Mouse (Mus musculus) ES-E14 (cell line): ENCODE results near the gene Cd2bp2. TPM values are rescaled to one million over a fixed set of nuclear protein-coding genes. Genes with fewer than 3 reads are reported as not detected.

Experiments used
- DNase-seq: peaks from one replicate; pipeline ENCODE4 v3.0.0-alpha.2; 2013; ENCODE audit warnings: low read depth, low spot score
- H3K27ac ChIP-seq: 2 replicates; pipeline ENCODE4 v1.5.1; 2012; ENCODE audit warnings: low read depth, mild to moderate bottlenecking, low read length, moderate library complexity, mixed read lengths; ENCODE audit not compliant: poor library complexity, insufficient read depth, severe bottlenecking
- H3K36me3 ChIP-seq: 2 replicates; pipeline ENCODE4 v1.6.1; 2012; ENCODE audit warnings: mild to moderate bottlenecking, low read length, moderate library complexity, mixed read lengths; ENCODE audit not compliant: control insufficient read depth, poor library complexity, insufficient read depth, severe bottlenecking
- H3K4me1 ChIP-seq, 2 experiments: fragments of 150-350 bp in 1 of 2; sonication (generic) in 1 of 2; 2 replicates each; pipeline ENCODE4 v1.6.1; 2012; ENCODE audit warnings: low read length in 2 of 2, mild to moderate bottlenecking in 1 of 2, mixed read lengths in 1 of 2; ENCODE audit not compliant: control insufficient read depth in 2 of 2, insufficient read depth in 2 of 2, poor library complexity in 1 of 2
- H3K4me3 ChIP-seq, 2 experiments: fragments of 150-350 bp in 1 of 2; sonication (generic) in 1 of 2; 2 replicates each; pipeline ENCODE4 v1.5.1; 2012; ENCODE audit warnings: low read length in 2 of 2, low read depth in 1 of 2, mild to moderate bottlenecking in 1 of 2, mixed read lengths in 1 of 2; ENCODE audit not compliant: insufficient read depth in 1 of 2, poor library complexity in 1 of 2, severe bottlenecking in 1 of 2
- H3K9ac ChIP-seq: 2 replicates; pipeline ENCODE4 v1.6.1; 2012; ENCODE audit warnings: low read depth, mild to moderate bottlenecking, low read length, mixed read lengths; ENCODE audit not compliant: poor library complexity, insufficient read depth, severe bottlenecking
- H3K9me3 ChIP-seq: fragments of 150-350 bp; sonication (generic); 2 replicates; pipeline ENCODE4 v1.6.1; 2012; ENCODE audit warnings: low read depth, mild to moderate bottlenecking, low read length; ENCODE audit not compliant: control insufficient read depth, insufficient read depth
- CHD2 ChIP-seq: IDR thresholded peaks from 2 replicates; pipeline ENCODE4 v1.6.1; 2014; ENCODE audit warnings: mild to moderate bottlenecking, low read depth, low read length, inconsistent platforms
- HCFC1 ChIP-seq: IDR thresholded peaks from 2 replicates; pipeline ENCODE4 v1.6.1; 2012; ENCODE audit warnings: low read length, inconsistent platforms, borderline replicate concordance; ENCODE audit not compliant: insufficient read depth
- MAFK ChIP-seq: IDR thresholded peaks from 2 replicates; pipeline ENCODE4 v1.6.1; 2014; ENCODE audit warnings: mild to moderate bottlenecking, low read depth, low read length, inconsistent platforms; ENCODE audit not compliant: insufficient read depth
- ZC3H11A ChIP-seq: IDR thresholded peaks from 2 replicates; pipeline ENCODE4 v1.6.1; 2012; ENCODE audit warnings: low read depth, mild to moderate bottlenecking, inconsistent platforms, low read length, borderline replicate concordance
- ZNF384 ChIP-seq: IDR thresholded peaks from 2 replicates; pipeline ENCODE4 v1.6.1; 2012; ENCODE audit warnings: low read depth, low read length, inconsistent platforms
- in situ Hi-C, 2 experiments: fragments of 600-800 bp; cut with MboI; formaldehyde crosslinking; loops; one replicate each; pipeline ENCODE4 v1.15.1; 2025; ENCODE audit warnings: low sequenced_read_pairs in 2 of 2, inconsistent platforms in 1 of 2; ENCODE audit not compliant: unreplicated experiment in 2 of 2
- total RNA-seq: library from RNA; depleted of rRNA; stranded (reverse); fragments of 300-350 nt; gene quantifications from 2 replicates; pipeline ENCODE4 v1.2.3, GENCODE M21; 2012; rRNA removed

Gene Cd2bp2
- total RNA-seq, result 113 and 133 TPM in 2 replicates

DNA sequence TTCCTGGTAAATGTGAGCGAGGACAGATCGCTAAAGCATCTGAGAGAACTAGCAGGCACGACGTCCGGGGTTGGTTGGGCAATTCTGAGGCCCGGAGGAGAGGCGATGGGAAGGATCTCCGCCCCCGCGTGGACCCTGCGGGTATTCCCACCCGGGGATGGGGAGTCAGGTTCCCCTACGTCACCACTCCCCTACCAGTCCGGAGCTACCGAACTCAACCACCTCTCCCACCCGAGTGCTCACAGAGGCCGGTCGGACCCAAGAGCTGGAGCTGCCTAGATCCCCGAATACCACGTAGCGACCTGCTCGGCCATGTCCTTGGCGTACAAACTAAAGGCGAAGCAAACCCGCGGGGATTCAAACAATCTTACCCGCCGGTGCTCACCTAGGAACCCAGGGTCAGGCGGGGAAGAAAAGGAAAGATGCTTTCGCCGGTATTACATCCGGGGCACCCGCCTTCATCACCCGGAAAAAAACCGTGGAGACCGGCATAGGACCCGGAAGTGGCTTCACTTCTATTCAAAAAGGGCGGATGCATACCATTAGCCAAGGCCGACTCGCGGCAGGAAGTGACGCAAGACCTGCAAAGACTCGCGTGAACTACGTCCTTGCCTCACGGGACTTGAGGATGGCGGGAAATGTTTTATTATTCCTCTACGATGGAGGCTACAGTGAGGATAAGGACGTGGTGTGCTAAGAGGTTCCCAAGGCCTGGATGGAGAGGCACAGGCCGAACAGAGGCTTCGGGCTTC lies at the start of gene Cd2bp2:
Gene Cd2bp2, minus strand, starts transcription at position 507 of the 752 bp plus-strand sequence.
- DNase-seq, result peak; percentile 92
- Histone ChIP-seq H3K36me3 (peaks cover 69% of the 10 kb centered on the region), H3K4me1 (peaks cover 4 to 22% of the 10 kb centered on the region in 2 experiments; a peak in 3 of 4 replicates), H3K27ac (peak within 1 kb of the TSS; percentile 96), H3K9me3 (no peaks in the 10 kb centered on the region), H3K9ac (peak within 1 kb of the TSS; percentile 97), H3K4me3 (peak within 1 kb of the TSS; percentile 87 to 89)
- TF ChIP-seq MAFK (no peak), ZC3H11A (0 out of 2 replicates have a peak, but pooled peaks have one; percentile 19), CHD2 (peak; percentile 93), HCFC1 (peak; percentile 86)
- in situ Hi-C loops, result no loop called here

DNA sequence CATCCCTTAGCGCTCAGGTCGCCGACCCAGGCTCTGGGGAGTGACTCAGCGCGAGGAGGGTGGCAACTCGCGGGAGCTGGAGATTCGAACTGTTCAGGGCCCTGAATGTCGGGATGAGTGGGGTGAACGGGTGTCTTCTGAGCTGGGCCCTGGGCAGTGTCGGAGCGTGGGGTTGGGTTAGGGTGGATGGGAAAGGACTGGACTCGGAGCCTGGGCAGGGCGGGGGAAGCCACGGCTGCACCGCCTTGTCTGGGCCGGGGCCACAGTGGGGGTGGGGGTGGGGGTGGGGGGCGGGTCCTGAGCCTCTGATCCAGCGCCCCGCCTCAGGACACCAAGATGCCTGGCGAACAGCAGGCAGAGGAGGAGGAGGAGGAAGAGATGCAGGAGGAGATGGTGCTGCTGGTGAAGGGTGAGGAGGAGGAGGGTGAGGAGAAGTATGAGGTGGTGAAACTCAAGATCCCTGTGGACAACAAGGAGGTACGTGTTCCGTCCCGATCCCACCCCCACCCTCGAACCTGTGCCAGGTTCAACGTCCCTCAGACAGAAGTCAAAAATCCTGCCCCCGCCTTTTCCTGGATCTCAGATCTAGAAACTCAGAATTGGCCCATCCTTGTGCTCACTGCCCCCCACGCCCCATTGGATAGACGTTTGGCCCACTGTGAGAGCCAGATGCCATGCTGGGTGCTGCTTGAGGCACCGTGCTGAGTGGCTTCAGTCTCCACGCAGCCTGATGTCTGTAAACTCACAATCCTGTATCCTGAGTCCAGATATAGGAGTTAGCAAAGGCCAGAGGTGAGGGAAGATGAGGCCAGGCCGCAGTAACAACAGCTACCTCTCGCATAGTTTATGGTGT lies 49.0 kb upstream of the Cd2bp2 start:
- in situ Hi-C loops, result no loop called here
- Histone ChIP-seq H3K9ac (peak overlapping the region; percentile 95), H3K9me3 (peaks cover 3% of the 10 kb centered on the region; the same call in 1 of the 2 replicates), H3K27ac (peak overlapping the region; percentile 86), H3K4me3 (peak overlapping the region; percentile 90 to 96), H3K4me1 (peaks cover 0 to 5% of the 10 kb centered on the region in 2 experiments; a peak in 1 of 4 replicates), H3K36me3 (peaks cover 9% of the 10 kb centered on the region; the same call in 1 of the 2 replicates)
- peak; percentile 35; the same call in 1 of the 2 replicates for TF ChIP-seq MAFK
- no peak for TF ChIP-seq HCFC1
- DNase-seq, result no peak

DNA sequence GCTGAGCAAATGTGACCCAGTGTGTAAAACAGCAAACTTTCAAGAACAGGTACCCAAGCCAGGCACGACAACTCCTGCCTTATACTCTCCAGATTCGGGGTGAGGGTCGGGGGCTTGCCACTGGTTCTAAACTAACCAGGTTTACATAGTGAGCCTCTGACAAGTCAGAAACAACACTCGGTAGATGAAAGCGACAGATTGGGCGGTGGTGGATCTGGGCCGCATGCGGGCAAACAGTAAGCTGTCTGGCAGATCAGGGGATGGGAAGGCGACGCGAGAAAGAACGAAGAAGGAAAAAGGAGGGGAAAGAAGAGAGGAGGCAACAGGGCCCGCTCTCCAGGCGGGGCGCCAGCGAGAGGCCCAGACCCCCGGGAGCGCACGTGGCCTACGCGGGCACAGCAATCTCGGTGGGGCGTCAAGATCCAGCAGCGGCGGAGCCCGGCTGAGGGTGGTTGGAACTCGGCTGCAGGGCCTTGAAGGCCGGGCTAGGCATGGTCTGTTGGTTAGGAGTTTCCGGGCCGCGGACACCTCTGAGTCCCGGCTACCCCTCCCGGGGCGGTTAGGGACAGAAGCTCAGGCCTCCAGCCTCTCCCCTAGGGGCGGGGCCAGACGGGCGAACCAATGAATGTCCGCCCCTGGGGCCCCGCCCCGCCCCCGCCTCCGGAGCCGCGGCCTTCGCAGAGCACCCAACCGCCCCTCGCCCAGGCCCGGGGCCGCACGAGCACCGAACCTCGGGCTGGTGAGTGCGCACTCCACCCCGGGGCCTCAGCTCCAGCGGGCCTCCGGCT lies 48.2 kb upstream of the Cd2bp2 start, which contains the start of gene Zfp771:
Gene Zfp771, plus strand, starts transcription at position 405 of the 788 bp plus-strand sequence.
- Histone ChIP-seq H3K9ac (peak within 1 kb of the TSS; percentile 95), H3K4me1 (peaks cover 0 to 5% of the 10 kb centered on the region in 2 experiments; a peak in 1 of 4 replicates), H3K36me3 (peaks cover 6% of the 10 kb centered on the region; the same call in 1 of the 2 replicates), H3K9me3 (peaks cover 4% of the 10 kb centered on the region; the same call in 1 of the 2 replicates), H3K27ac (peak within 1 kb of the TSS; percentile 86), H3K4me3 (peak within 1 kb of the TSS; percentile 90 to 96)
- in situ Hi-C loops, result no loop called here
- TF ChIP-seq CHD2 (no peak), HCFC1 (0 out of 2 replicates have a peak, but pooled peaks have one; percentile 21)
- peak; percentile 91 for DNase-seq

DNA sequence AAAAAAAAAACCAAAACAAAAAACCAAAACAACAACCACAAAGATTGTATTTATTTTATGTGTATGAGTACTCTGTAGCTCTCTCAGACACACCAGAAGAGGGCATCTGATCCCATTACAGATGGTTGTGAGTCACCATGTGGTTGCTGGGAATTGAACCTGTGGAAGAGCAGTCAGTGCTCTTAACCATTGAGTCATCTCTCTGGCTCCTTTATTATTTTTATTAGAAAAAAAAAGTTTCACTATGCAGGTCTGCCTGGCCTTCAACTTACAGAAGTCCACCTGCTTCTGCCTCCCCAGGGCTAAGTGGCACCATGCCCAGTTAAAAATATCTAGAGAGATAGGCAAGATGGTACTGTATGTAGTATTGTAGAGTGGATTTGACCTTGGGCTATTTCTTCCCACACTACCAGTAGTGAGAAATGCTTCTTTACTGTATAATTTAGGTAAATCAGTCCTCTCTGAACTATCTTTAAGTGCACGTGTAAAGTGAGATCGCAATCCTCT lies 47.6 kb upstream of the Cd2bp2 start:
- DNase-seq, result no peak
- peaks cover 6% of the 10 kb centered on the region; the same call in 1 of the 2 replicates for H3K9me3 ChIP-seq
- in situ Hi-C loops, result no loop called here
- peak overlapping the region; percentile 83; the same call in 1 of the 2 replicates for H3K9ac ChIP-seq
- H3K4me1 ChIP-seq, result peaks cover 0 to 5% of the 10 kb centered on the region in 2 experiments; a peak in 1 of 4 replicates
- TF ChIP-seq MAFK (no peak), ZNF384 (no peak), CHD2 (no peak), HCFC1 (no peak), ZC3H11A (no peak)
- no peak overlapping the region for H3K27ac ChIP-seq
- peaks cover 6% of the 10 kb centered on the region; the same call in 1 of the 2 replicates for H3K36me3 ChIP-seq
- peak overlapping the region in 1 of 2 experiments; percentile 96; a peak in 1 of 4 replicates for H3K4me3 ChIP-seq
